Mouse (Mus musculus): ENCODE data around the gene Cyp51. TPM values are rescaled to one million over a fixed set of nuclear protein-coding genes. Genes with fewer than 3 reads are reported as not detected.

Gene Cyp51
- polyA plus RNA-seq, 1 experiment from 2014 or later: 170 TPM

GRCm38 (mm10) chr5:4040922-4041321 lies 63.6 kb downstream of the Cyp51 start:
- WGBS: 94% methylated on average over 2 of the region's 2 CpGs
- no peak overlapping the region for H3K27ac ChIP-seq (replicated peaks; ENCODE audit: low read depth, low read length)
- no peaks in the 10 kb centered on the region for H3K27me3 ChIP-seq (ENCODE audit: control insufficient read depth, insufficient read depth, low read length)
- H3K4me1 ChIP-seq (ENCODE audit: control insufficient read depth, insufficient read depth, low read length): no peaks in the 10 kb centered on the region
- H3K4me2 ChIP-seq (ENCODE audit: low read length): no peak overlapping the region
- H3K4me3 ChIP-seq (replicated peaks; ENCODE audit: low read depth, low read length): no peak overlapping the region
- DNase-seq: no peak
- no peak for ATAC-seq (ENCODE audit: low FRiP score, low TSS enrichment)
- no peak overlapping the region for H3K9ac ChIP-seq (replicated peaks; ENCODE audit: low read length)
- no peaks in the 10 kb centered on the region for H3K9me3 ChIP-seq (ENCODE audit: control insufficient read depth, low read length)
- peaks cover 90% of the 10 kb centered on the region for H3K36me3 ChIP-seq (ENCODE audit: control insufficient read depth, insufficient read depth, low read length)

- no peak for ATAC-seq (ENCODE audit: low FRiP score, low TSS enrichment)
- 94% methylated on average over 6 of the region's 6 CpGs for WGBS
- peaks cover 90% of the 10 kb centered on the region for H3K36me3 ChIP-seq (ENCODE audit: control insufficient read depth, insufficient read depth, low read length)
- H3K9me3 ChIP-seq (ENCODE audit: control insufficient read depth, low read length): no peaks in the 10 kb centered on the region
- no peak overlapping the region for H3K4me2 ChIP-seq (ENCODE audit: low read length)
- no peaks in the 10 kb centered on the region for H3K27me3 ChIP-seq (ENCODE audit: control insufficient read depth, insufficient read depth, low read length)
- no peaks in the 10 kb centered on the region for H3K4me1 ChIP-seq (ENCODE audit: control insufficient read depth, insufficient read depth, low read length)
- H3K9ac ChIP-seq (replicated peaks; ENCODE audit: low read length): no peak overlapping the region
- no peak for DNase-seq
- H3K4me3 ChIP-seq (replicated peaks; ENCODE audit: low read depth, low read length): no peak overlapping the region
- H3K27ac ChIP-seq (replicated peaks; ENCODE audit: low read depth, low read length): no peak overlapping the region
These were observed 64.2 kb downstream of the Cyp51 start for GRCm38 (mm10) chr5:4040372-4040771.

GRCm38 (mm10) chr5:4039351-4039750 lies 65.2 kb downstream of the Cyp51 start:
- Histone ChIP-seq H3K9me3 (ENCODE audit: control insufficient read depth, low read length) (no peaks in the 10 kb centered on the region), H3K27ac (replicated peaks; ENCODE audit: low read depth, low read length) (no peak overlapping the region), H3K27me3 (ENCODE audit: control insufficient read depth, insufficient read depth, low read length) (no peaks in the 10 kb centered on the region), H3K4me3 (replicated peaks; ENCODE audit: low read depth, low read length) (no peak overlapping the region), H3K9ac (replicated peaks; ENCODE audit: low read length) (no peak overlapping the region), H3K4me2 (ENCODE audit: low read length) (no peak overlapping the region), H3K36me3 (ENCODE audit: control insufficient read depth, insufficient read depth, low read length) (peaks cover 90% of the 10 kb centered on the region), H3K4me1 (ENCODE audit: control insufficient read depth, insufficient read depth, low read length) (no peaks in the 10 kb centered on the region)
- 91% methylated on average over 8 of the region's 8 CpGs for WGBS
- no peak for ATAC-seq (ENCODE audit: low FRiP score, low TSS enrichment)
- DNase-seq: no peak

- ATAC-seq (ENCODE audit: low FRiP score, low TSS enrichment) (no peak), DNase-seq (no peak)
- H3K9ac ChIP-seq (replicated peaks; ENCODE audit: low read length): no peak overlapping the region
- H3K36me3 ChIP-seq (ENCODE audit: control insufficient read depth, insufficient read depth, low read length): peaks cover 84% of the 10 kb centered on the region
- no peaks in the 10 kb centered on the region for H3K9me3 ChIP-seq (ENCODE audit: control insufficient read depth, low read length)
- H3K27ac ChIP-seq (replicated peaks; ENCODE audit: low read depth, low read length): no peak overlapping the region
- no peak overlapping the region for H3K4me2 ChIP-seq (ENCODE audit: low read length)
- 97% methylated on average over 9 of the region's 9 CpGs for WGBS
- no peak overlapping the region for H3K4me3 ChIP-seq (replicated peaks; ENCODE audit: low read depth, low read length)
- no peaks in the 10 kb centered on the region for H3K4me1 ChIP-seq (ENCODE audit: control insufficient read depth, insufficient read depth, low read length)
- no peaks in the 10 kb centered on the region for H3K27me3 ChIP-seq (ENCODE audit: control insufficient read depth, insufficient read depth, low read length)
These were observed 67.9 kb downstream of the Cyp51 start for GRCm38 (mm10) chr5:4036686-4037085.

GRCm38 (mm10) chr5:4031846-4032245 lies 72.7 kb downstream of the Cyp51 start:
- no peaks in the 10 kb centered on the region for H3K4me1 ChIP-seq (ENCODE audit: control insufficient read depth, insufficient read depth, low read length)
- no peak overlapping the region for H3K9ac ChIP-seq (replicated peaks; ENCODE audit: low read length)
- 92% methylated on average over 4 of the region's 4 CpGs for WGBS
- no peak overlapping the region for H3K27ac ChIP-seq (replicated peaks; ENCODE audit: low read depth, low read length)
- H3K36me3 ChIP-seq (ENCODE audit: control insufficient read depth, insufficient read depth, low read length): peaks cover 66% of the 10 kb centered on the region
- H3K9me3 ChIP-seq (ENCODE audit: control insufficient read depth, low read length): no peaks in the 10 kb centered on the region
- no peak overlapping the region for H3K4me3 ChIP-seq (replicated peaks; ENCODE audit: low read depth, low read length)
- H3K27me3 ChIP-seq (ENCODE audit: control insufficient read depth, insufficient read depth, low read length): no peaks in the 10 kb centered on the region
- DNase-seq (no peak), ATAC-seq (ENCODE audit: low FRiP score, low TSS enrichment) (no peak)
- H3K4me2 ChIP-seq (ENCODE audit: low read length): no peak overlapping the region

Other genes starting within 250 kb of the Cyp51 start
- 6.8 and 7.0 TPM in 2 replicates for gene Mterf1a, start 210.8 kb downstream of the Cyp51 start, polyA plus RNA-seq (2014; fragmentation: Nextera tagmentation; extraction: Ambion mirVana)
- 362 and 409 TPM in 2 replicates for gene Akap9, start 176.7 kb downstream of the Cyp51 start, polyA plus RNA-seq (2014; fragmentation: Nextera tagmentation; extraction: Ambion mirVana)
- gene Mterf1b, start 87.6 kb upstream of the Cyp51 start, polyA plus RNA-seq (2014; fragmentation: Nextera tagmentation; extraction: Ambion mirVana): 2.7 and 3.8 TPM in 2 replicates

All from midbrain, embryonic 14.5 days (tissue).